Comparison of ENCODE assay signal across 30 mouse cellular contexts in the genomic region with DNA sequence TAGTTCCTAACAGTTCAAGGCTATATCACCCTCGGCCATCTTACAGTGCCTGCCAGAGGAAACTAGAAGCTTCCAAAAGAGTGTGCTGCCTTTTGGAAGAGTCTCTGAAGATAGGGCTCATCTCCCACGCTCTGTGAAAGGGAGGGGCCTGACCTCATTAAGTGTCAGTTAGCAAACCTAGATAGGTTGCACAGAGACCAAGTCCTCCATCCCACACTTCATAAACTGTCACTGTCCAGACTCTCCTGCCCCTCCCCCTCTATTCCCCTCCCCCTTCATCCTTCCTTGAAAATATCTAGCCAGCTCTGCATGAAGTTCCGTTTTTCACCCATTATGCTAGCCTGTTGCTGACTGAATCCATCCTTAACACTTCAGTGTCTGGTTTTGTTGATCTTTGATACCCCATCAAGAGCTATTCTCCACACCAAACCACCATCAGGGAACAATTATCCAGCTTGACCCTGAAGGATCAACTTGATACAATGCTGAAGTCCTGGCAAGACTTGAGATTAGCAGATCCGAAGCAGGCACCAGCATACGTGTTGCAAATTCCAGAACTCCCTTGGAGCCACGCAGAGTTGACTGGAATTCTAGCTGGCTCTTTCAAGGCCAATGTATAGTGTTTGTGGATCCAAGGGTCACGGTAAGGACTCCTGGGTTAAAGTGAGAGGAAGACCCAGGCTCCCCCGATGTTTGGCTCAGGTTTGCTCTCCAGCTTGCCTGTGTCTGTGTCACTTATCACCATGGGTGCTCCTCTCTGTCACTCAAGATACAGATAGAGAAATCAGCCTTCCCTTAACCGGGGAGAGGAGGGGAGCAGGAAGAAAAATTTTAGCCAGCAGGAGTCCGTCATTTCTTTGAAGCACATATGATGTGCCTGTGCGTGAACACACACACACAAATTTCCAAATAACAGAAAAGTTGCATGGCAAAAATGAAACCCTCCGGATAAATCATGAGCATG. TPM values are rescaled to one million over a fixed set of nuclear protein-coding genes. Genes with fewer than 3 reads are reported as not detected.
DNase-seq lines count a peak whose midpoint lies in the region; ATAC-seq and TF ChIP-seq lines count a peak whose summit lies in the region.
"Had no signal": no experiment of that assay in that cellular context is flagged by ENCODE, and none has a peak within 500 bp of the region (broad histone marks: within the 10 kb centered on the region; RNA-seq: fewer than 3 reads in every experiment).

No protein-coding gene starts in this region.

- H3K9ac ChIP-seq in lung, embryonic 16.5 days (ENCODE audit: low read length), result no peak overlapping the region
- H3K9ac ChIP-seq: heart, embryonic 15.5 days; hindbrain, embryonic 15.5 days; kidney, embryonic 15.5 days; liver, embryonic 13.5 days had no signal

- H3K4me3 ChIP-seq in lung, embryonic 16.5 days (ENCODE audit: low read length), result no peak overlapping the region
- no peak overlapping the region for H3K4me3 ChIP-seq in lung, adult 2 months (replicated peaks; ENCODE audit: extremely low read depth, low read depth, low read length)
- no peak overlapping the region for H3K4me3 ChIP-seq in embryonic facial prominence, embryonic 10.5 days
- H3K4me3 ChIP-seq: gastrocnemius, adult 2 months; heart, embryonic 15.5 days; hindbrain, embryonic 15.5 days; kidney, embryonic 15.5 days; liver, embryonic 13.5 days; myocyte had no signal

- H3K4me2 ChIP-seq in lung, embryonic 16.5 days (ENCODE audit: low read depth, low read length), result no peak overlapping the region
- H3K4me2 ChIP-seq: heart, embryonic 15.5 days; hindbrain, embryonic 15.5 days; kidney, embryonic 15.5 days; liver, embryonic 13.5 days had no signal

- H3K27me3 ChIP-seq in lung, embryonic 16.5 days (ENCODE audit: control insufficient read depth, insufficient read depth, low read depth, low read length), result no peaks in the 10 kb centered on the region
- H3K27me3 ChIP-seq in embryonic facial prominence, embryonic 10.5 days (replicated peaks; ENCODE audit: low read depth, poor library complexity, severe bottlenecking), result no peaks in the 10 kb centered on the region
- H3K27me3 ChIP-seq: heart, embryonic 15.5 days; hindbrain, embryonic 15.5 days; kidney, embryonic 15.5 days; liver, embryonic 13.5 days had no signal

- H3K27ac ChIP-seq in lung, embryonic 16.5 days (ENCODE audit: low read length), result no peak overlapping the region
- H3K27ac ChIP-seq in embryonic facial prominence, embryonic 10.5 days (replicated peaks), result no peak overlapping the region
- H3K27ac ChIP-seq: gastrocnemius, adult 2 months; heart, embryonic 15.5 days; hindbrain, embryonic 15.5 days; kidney, embryonic 15.5 days; liver, embryonic 13.5 days had no signal

- no peaks in the 10 kb centered on the region for H3K36me3 ChIP-seq in lung, embryonic 16.5 days (ENCODE audit: control insufficient read depth, insufficient read depth, low read length)
- no peaks in the 10 kb centered on the region for H3K36me3 ChIP-seq in embryonic facial prominence, embryonic 10.5 days (replicated peaks)
- H3K36me3 ChIP-seq: heart, embryonic 15.5 days; hindbrain, embryonic 15.5 days; kidney, embryonic 15.5 days; liver, embryonic 13.5 days had no signal

- TF ChIP-seq CTCF in lung, adult 2 months (IDR thresholded peaks at IDR 0.05; ENCODE audit: insufficient read depth, low read length), result no peak

- no peak for DNase-seq in lung, adult 2 months
- peak; percentile 28 for DNase-seq in ZHBTc4 (ENCODE audit: low read depth, low spot score)
- peak; percentile 34 for DNase-seq in embryonic facial prominence, embryonic 10.5 days (ENCODE audit: low spot score)
- DNase-seq in mesoderm, embryonic 11.5 days (ENCODE audit: low read depth, low spot score), result peak; percentile 29
- no peak for DNase-seq in cerebellum, adult 18-20 months
- no peak for DNase-seq in left cerebral cortex, adult 8-10 months (ENCODE audit: low spot score in 2 of 2)
- DNase-seq: adrenal gland, adult 2 months; cerebellum, adult 11 months; cerebellum, postnatal 14 days; gastrocnemius, adult 2 months; heart, postnatal 36 days; kidney, postnatal 36 days; liver, embryonic 13.5 days; lung, postnatal 10 days had no signal

- no peaks in the 10 kb centered on the region for H3K4me1 ChIP-seq in lung, embryonic 16.5 days (replicated peaks; ENCODE audit: control insufficient read depth, insufficient read depth, low read length)
- no peaks in the 10 kb centered on the region for H3K4me1 ChIP-seq in lung, adult 2 months (ENCODE audit: control insufficient read depth, insufficient read depth, low read length)
- peaks cover 12% of the 10 kb centered on the region for H3K4me1 ChIP-seq in embryonic facial prominence, embryonic 10.5 days
- H3K4me1 ChIP-seq: heart, embryonic 15.5 days; hindbrain, embryonic 15.5 days had no signal

- ATAC-seq in lung, embryonic 16.5 days (ENCODE audit: low read depth), result peak; percentile 28; the same call in 1 of the 2 replicates
- ATAC-seq: intestine, postnatal 0 days; midbrain, embryonic 16.5 days had no signal

- WGBS in lung, embryonic 16.5 days, result 40% methylated on average over 12 of the region's 12 CpGs
- WGBS in lung, adult 2 months, result 61% methylated on average over 12 of the region's 12 CpGs
- WGBS in embryonic facial prominence, embryonic 10.5 days, result 59% methylated on average over 12 of the region's 12 CpGs

- no peaks in the 10 kb centered on the region for H3K9me3 ChIP-seq in lung, embryonic 16.5 days (ENCODE audit: control insufficient read depth, low read length)
- no peaks in the 10 kb centered on the region for H3K9me3 ChIP-seq in embryonic facial prominence, embryonic 10.5 days
- H3K9me3 ChIP-seq: heart, embryonic 15.5 days; hindbrain, embryonic 15.5 days; kidney, embryonic 15.5 days; liver, embryonic 13.5 days had no signal

- TF ChIP-seq POLR2A in lung, adult 2 months (IDR thresholded peaks at IDR 0.05; ENCODE audit: borderline replicate concordance, extremely low read depth, low read depth, low read length), result no peak

RNA-seq across cellular contexts. Expression of a gene that starts 27.9 kb away (rescaled TPM):
- polyA plus RNA-seq in lung, embryonic 16.5 days (2015; fragmentation: Nextera tagmentation; extraction: Ambion mirVana), result 126 and 127 TPM in 2 replicates
- 54.9 and 57.6 TPM in 2 replicates for polyA plus RNA-seq in lung, adult 2 months (2012; rRNA removed)
- 127 and 130 TPM in 2 replicates for polyA plus RNA-seq in embryonic facial prominence, embryonic 10.5 days (2016; fragmentation: Nextera tagmentation; extraction: Ambion mirVana)
- 100 to 1,000 TPM; 198 to 242 (median 219) TPM for total RNA-seq in left cerebral cortex, adult 8-10 months (2022)

RNA-seq across cellular contexts. Expression of a gene that starts 31.4 kb away (rescaled TPM):
- not detected in 2 replicates for polyA plus RNA-seq in lung, embryonic 16.5 days (2015; fragmentation: Nextera tagmentation; extraction: Ambion mirVana)
- not detected in 2 replicates for polyA plus RNA-seq in lung, adult 2 months (2012; rRNA removed)
- not detected in 2 replicates for polyA plus RNA-seq in embryonic facial prominence, embryonic 10.5 days (2016; fragmentation: Nextera tagmentation; extraction: Ambion mirVana)
- total RNA-seq in left cerebral cortex, adult 8-10 months (2022), result 1 to 10 TPM in 1 of 4 experiments, under 1 TPM in 3; 0.40 to 1.1 (median 0.49) TPM
- total RNA-seq: adrenal gland, adult 2 months; adrenal gland, postnatal 4 days; gastrocnemius, adult 2 months; gastrocnemius, postnatal 4 days; heart, postnatal 36 days; megakaryocyte, adult 5-6 weeks had no signal
- polyA plus RNA-seq: adrenal gland, adult 2 months; C2C12; forebrain, embryonic 11.5 days; heart, embryonic 15.5 days; intestine, postnatal 0 days; kidney, embryonic 15.5 days; limb, embryonic 14.5 days; liver, embryonic 13.5 days; myocyte; neural tube, embryonic 14.5 days; spleen, adult 2 months; testis, adult 2 months had no signal

Comparison
In these comparisons a context has a peak if more than half of its experiments do, and no peak if none do; other contexts are left out.
1. DNase-seq: peak in ZHBTc4 (single experiment), embryonic facial prominence, embryonic 10.5 days (single experiment) and mesoderm, embryonic 11.5 days (single experiment); none in lung, adult 2 months (single experiment), cerebellum, adult 18-20 months (0 of 2) and left cerebral cortex, adult 8-10 months (0 of 2).